In genomic region chr2:28440842-28441241, GRCm38 (mm10) we compare ENCODE assay signal across 18 mouse cellular contexts. TPM values are rescaled to one million over a fixed set of nuclear protein-coding genes. Genes with fewer than 3 reads are reported as not detected.
"Had no signal": no experiment of that assay in that cellular context is flagged by ENCODE, and none has a peak within 500 bp of the region (broad histone marks: within the 10 kb centered on the region; RNA-seq: fewer than 3 reads in every experiment).

No protein-coding gene starts in this region.

- H3K36me3 ChIP-seq: limb, embryonic 13.5 days; midbrain, embryonic 10.5 days; neural tube, embryonic 13.5 days; stomach, embryonic 15.5 days had no signal

- DNase-seq: kidney, adult 9 months; kidney, postnatal 36 days; layer of hippocampus, adult 9-11 months; left cerebral cortex, postnatal 4 days; lung, adult 18-20 months; midbrain, embryonic 14.5 days; retina, postnatal 1 day; right cerebral cortex, postnatal 4 days; thymus, adult 2 months; thymus, postnatal 4 days had no signal

- H3K27me3 ChIP-seq: stomach, embryonic 15.5 days had no signal

- H3K4me2 ChIP-seq: limb, embryonic 13.5 days; neural tube, embryonic 13.5 days; stomach, embryonic 15.5 days had no signal

- H3K9me3 ChIP-seq: limb, embryonic 13.5 days; midbrain, embryonic 10.5 days; neural tube, embryonic 13.5 days; stomach, embryonic 15.5 days had no signal

- H3K27ac ChIP-seq: kidney, postnatal 0 days; limb, embryonic 13.5 days; liver, embryonic 14.5 days; midbrain, embryonic 10.5 days; neural tube, embryonic 13.5 days; stomach, embryonic 15.5 days had no signal

- H3K9ac ChIP-seq: limb, embryonic 13.5 days; liver, embryonic 14.5 days; neural tube, embryonic 13.5 days; stomach, embryonic 15.5 days had no signal

- H3K4me3 ChIP-seq: limb, embryonic 13.5 days; midbrain, embryonic 10.5 days; neural tube, embryonic 13.5 days; stomach, embryonic 15.5 days had no signal

RNA-seq across cellular contexts. Expression of gene 1700007K13Rik, which starts 25.3 kb away (rescaled TPM):
- polyA plus RNA-seq: liver, adult 2 months; liver, embryonic 14.5 days; spleen, adult 2 months; thymus, adult 2 months had no signal

RNA-seq across cellular contexts. Expression of gene Gbgt1, which starts 55.8 kb away (rescaled TPM):
- polyA plus RNA-seq: midbrain, embryonic 10.5 days had no signal
